In the genomic region with DNA sequence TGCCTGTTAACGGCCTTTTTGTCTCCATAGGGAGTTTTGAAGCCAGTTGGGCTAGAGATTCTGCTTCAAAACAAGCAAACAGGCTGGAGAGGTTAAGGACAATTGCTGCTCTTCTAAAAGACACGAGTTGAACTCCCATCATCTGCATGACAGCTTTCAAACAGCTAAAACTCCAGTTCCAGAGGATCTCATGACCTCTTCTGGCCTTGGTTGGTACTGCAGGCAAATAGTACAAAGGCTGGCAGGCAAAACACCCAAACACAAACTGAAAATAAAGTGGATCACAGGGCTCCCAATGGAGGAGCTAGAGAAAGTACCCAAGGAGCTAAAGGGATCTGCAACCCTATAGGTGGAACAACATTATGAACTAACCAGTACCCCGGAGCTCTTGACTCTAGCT, we compare ENCODE assay signal across 9 mouse cellular contexts. TPM values are rescaled to one million over a fixed set of nuclear protein-coding genes. Genes with fewer than 3 reads are reported as not detected.
DNase-seq lines count a peak whose midpoint lies in the region; ATAC-seq lines count a peak whose summit lies in the region.
"Had no signal": no experiment of that assay in that cellular context is flagged by ENCODE, and none has a peak within 500 bp of the region (broad histone marks: within the 10 kb centered on the region; RNA-seq: fewer than 3 reads in every experiment).

No protein-coding gene starts in this region.

- WGBS in forebrain, embryonic 10.5 days, result 16% methylated on average over 2 of the region's 3 CpGs
- WGBS in forebrain, embryonic 12.5 days, result 22% methylated on average over 3 of the region's 3 CpGs
- 3% methylated on average over 3 of the region's 3 CpGs for WGBS in embryonic facial prominence, embryonic 14.5 days

- H3K4me2 ChIP-seq in forebrain, embryonic 12.5 days, result no peak overlapping the region
- no peak overlapping the region for H3K4me2 ChIP-seq in embryonic facial prominence, embryonic 14.5 days (ENCODE audit: low read depth, low read length)
- H3K4me2 ChIP-seq: limb, embryonic 12.5 days had no signal

- ATAC-seq in forebrain, embryonic 12.5 days (ENCODE audit: low FRiP score), result no peak
- ATAC-seq in embryonic facial prominence, embryonic 14.5 days (ENCODE audit: low read depth), result no peak

- H3K27ac ChIP-seq in forebrain, embryonic 10.5 days, result no peak overlapping the region
- no peak overlapping the region for H3K27ac ChIP-seq in forebrain, embryonic 12.5 days
- H3K27ac ChIP-seq in embryonic facial prominence, embryonic 14.5 days (replicated peaks; ENCODE audit: low read depth, low read length), result no peak overlapping the region
- H3K27ac ChIP-seq: limb, embryonic 12.5 days had no signal

- no peaks in the 10 kb centered on the region for H3K9me3 ChIP-seq in forebrain, embryonic 10.5 days
- no peaks in the 10 kb centered on the region for H3K9me3 ChIP-seq in forebrain, embryonic 12.5 days
- H3K9me3 ChIP-seq in embryonic facial prominence, embryonic 14.5 days (ENCODE audit: control insufficient read depth, low read length), result no peaks in the 10 kb centered on the region
- H3K9me3 ChIP-seq: limb, embryonic 12.5 days had no signal

- no peaks in the 10 kb centered on the region for H3K36me3 ChIP-seq in forebrain, embryonic 10.5 days (replicated peaks)
- H3K36me3 ChIP-seq in forebrain, embryonic 12.5 days (replicated peaks), result no peaks in the 10 kb centered on the region
- H3K36me3 ChIP-seq in embryonic facial prominence, embryonic 14.5 days (ENCODE audit: control insufficient read depth, insufficient read depth, low read length), result no peaks in the 10 kb centered on the region
- H3K36me3 ChIP-seq: limb, embryonic 12.5 days had no signal

- H3K4me1 ChIP-seq in forebrain, embryonic 10.5 days, result peaks cover 24% of the 10 kb centered on the region
- H3K4me1 ChIP-seq in forebrain, embryonic 12.5 days, result peaks cover 13% of the 10 kb centered on the region
- H3K4me1 ChIP-seq in embryonic facial prominence, embryonic 14.5 days (ENCODE audit: control insufficient read depth, insufficient read depth, low read length), result no peaks in the 10 kb centered on the region
- H3K4me1 ChIP-seq: limb, embryonic 12.5 days had no signal

- H3K27me3 ChIP-seq in forebrain, embryonic 10.5 days (ENCODE audit: poor library complexity, severe bottlenecking), result peaks cover 44% of the 10 kb centered on the region
- no peaks in the 10 kb centered on the region for H3K27me3 ChIP-seq in forebrain, embryonic 12.5 days
- H3K27me3 ChIP-seq in embryonic facial prominence, embryonic 14.5 days (replicated peaks; ENCODE audit: control insufficient read depth, insufficient read depth, low read length), result no peaks in the 10 kb centered on the region

- no peak overlapping the region for H3K4me3 ChIP-seq in forebrain, embryonic 10.5 days
- H3K4me3 ChIP-seq in forebrain, embryonic 12.5 days (replicated peaks), result no peak overlapping the region
- H3K4me3 ChIP-seq in embryonic facial prominence, embryonic 14.5 days (ENCODE audit: low read depth, low read length), result no peak overlapping the region
- H3K4me3 ChIP-seq: limb, embryonic 12.5 days had no signal

- H3K9ac ChIP-seq in forebrain, embryonic 12.5 days, result no peak overlapping the region
- H3K9ac ChIP-seq in embryonic facial prominence, embryonic 14.5 days (ENCODE audit: low read depth, low read length), result no peak overlapping the region
- H3K9ac ChIP-seq: limb, embryonic 12.5 days had no signal

- peak; percentile 61 for DNase-seq in forebrain, embryonic 10.5 days (ENCODE audit: extremely low spot score, low spot score)
- peak; percentile 80 for DNase-seq in 3T3-L1 (ENCODE audit: low read depth, low spot score)
- DNase-seq in adrenal gland, postnatal 14 days, result peak; percentile 57
- peak; percentile 40 for DNase-seq in embryonic facial prominence, embryonic 14.5 days (ENCODE audit: low spot score)
- peak; percentile 59 to 82 for DNase-seq in kidney, postnatal 25 days
- DNase-seq in lung, adult 18-20 months, result peak; percentile 28 to 42
- DNase-seq in right cerebral cortex, postnatal 4 days, result peak; percentile 62

RNA-seq across cellular contexts. Expression of gene Pdha1, which starts 31.9 kb away (rescaled TPM):
- 119 TPM in 2 replicates for polyA plus RNA-seq in forebrain, embryonic 10.5 days (2016; fragmentation: Nextera tagmentation; extraction: Ambion mirVana)
- 93.7 and 96.5 TPM in 2 replicates for polyA plus RNA-seq in forebrain, embryonic 12.5 days (2016; fragmentation: Nextera tagmentation; extraction: Ambion mirVana)
- total RNA-seq in adrenal gland, postnatal 14 days (2021), result 469 and 509 TPM in 2 replicates
- polyA plus RNA-seq in embryonic facial prominence, embryonic 14.5 days (2014; fragmentation: Nextera tagmentation; extraction: Ambion mirVana), result 133 and 136 TPM in 2 replicates
